Mouse (Mus musculus): ENCODE data around the gene Gstt4.
"Not testable (repeated sequence)": the region's sequence is repeated elsewhere in the genome, so short reads cannot be mapped to it uniquely, and the experiment has no call there.

Gstt4 gene

DNA sequence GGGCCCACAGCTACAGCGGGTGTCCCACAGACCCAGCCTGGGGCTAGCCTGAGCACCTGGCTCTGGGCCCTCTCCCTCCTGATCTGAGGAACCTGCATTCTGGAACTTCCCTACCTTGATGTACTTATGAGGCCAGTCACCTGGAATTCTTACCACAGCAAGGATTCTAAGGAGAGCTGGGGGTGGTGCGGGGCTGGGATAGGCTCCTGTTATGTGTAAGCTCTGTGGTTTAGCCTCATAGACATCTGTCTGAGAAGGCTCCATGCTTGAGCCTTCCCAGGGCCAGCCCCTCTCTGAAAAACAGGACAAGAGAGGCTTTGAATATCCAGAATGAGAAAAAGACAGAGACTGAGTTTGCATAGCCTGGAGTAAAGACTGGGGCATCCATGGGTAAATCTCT lies at the start of gene Gstt4:
Gene Gstt4, minus strand, starts transcription at position 101 of the 400 bp plus-strand sequence.
- CTCF ChIA-PET, result no interaction called here

DNA sequence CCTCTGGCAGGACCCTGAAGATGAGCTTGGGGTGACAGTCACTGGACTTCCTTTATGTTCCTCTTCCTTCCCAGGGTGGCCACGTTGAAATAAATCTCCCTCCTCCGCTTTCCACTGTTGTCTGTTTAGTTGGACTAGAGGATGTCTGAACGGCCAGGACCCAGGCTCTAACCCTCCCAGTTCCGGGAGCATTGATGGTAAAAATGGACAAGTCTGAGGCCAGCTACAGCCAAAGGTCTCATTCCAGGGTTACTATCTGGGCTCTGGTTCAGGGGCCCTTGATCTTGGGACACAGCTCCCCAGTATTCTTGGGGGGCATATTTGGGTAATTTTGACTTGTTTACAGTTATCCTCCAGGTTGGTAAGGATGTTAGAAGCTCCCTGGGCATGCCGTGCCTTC lies 39.2 kb upstream of the Gstt4 start:
- CTCF ChIA-PET, result interaction anchor here (0.6 kb wide), 1 partner anchor 125 kb away, joined by 5 read pairs; no protein-coding TSS in a partner anchor

DNA sequence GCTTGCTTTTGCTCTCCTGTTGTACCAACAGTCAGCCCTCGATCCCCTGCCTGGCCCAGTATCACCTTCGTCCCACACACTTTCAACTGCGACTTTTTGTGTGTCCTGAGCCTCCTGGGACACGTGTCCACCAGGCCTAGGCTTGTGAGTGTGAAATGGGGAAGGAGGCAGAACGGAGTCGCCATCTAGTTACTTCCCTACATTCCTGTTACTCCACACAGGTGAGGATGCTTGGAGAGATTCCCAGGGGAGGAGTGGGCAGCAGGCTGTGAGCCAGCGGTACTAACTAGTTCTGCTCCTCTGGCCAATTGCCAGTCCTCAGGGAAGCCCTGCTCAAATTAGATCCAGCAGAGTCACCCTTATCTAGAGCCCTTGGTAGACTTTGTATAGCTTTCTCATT lies 38.4 kb upstream of the Gstt4 start:
- CTCF ChIA-PET, result interaction anchor here (0.6 kb wide), 1 partner anchor 126 kb away, joined by 5 read pairs; no protein-coding TSS in a partner anchor

DNA sequence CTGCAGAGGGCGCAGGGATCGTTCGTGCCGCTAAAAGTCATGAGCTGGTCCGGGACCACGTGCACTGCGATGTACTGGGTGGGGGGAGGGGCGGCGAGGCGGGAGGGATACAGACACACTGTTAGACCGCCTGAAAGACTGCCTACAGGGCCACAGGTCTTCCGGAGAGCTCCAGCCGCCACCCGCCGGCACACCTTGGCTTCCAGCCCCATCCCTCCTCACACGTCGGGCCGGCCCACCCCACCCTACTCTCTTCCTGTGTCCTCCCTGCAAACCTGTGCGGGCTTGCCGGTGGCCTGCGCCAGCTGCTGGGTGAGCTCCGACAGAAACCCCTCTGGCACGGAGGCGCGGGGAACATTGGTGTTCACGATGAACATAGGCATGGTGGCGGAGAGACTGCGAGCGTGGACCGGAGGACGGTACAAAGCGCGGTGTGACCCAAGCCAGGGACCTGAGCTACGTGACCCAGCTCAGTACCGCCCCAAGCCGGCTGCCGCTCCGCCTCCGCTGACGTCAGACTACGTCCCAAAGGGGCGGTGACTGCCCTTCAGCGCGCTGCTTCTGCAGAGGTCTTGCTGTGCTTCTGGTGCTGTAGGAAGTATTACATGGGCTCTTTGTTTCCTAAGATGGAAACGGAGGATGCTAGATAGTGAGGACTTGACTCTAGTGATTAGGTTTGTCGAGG lies 37.6 kb upstream of the Gstt4 start, which contains the start of gene Mif:
Gene Mif, minus strand, starts transcription at position 455 of the 685 bp plus-strand sequence.
- CTCF ChIA-PET, result not testable (repeated sequence)

DNA sequence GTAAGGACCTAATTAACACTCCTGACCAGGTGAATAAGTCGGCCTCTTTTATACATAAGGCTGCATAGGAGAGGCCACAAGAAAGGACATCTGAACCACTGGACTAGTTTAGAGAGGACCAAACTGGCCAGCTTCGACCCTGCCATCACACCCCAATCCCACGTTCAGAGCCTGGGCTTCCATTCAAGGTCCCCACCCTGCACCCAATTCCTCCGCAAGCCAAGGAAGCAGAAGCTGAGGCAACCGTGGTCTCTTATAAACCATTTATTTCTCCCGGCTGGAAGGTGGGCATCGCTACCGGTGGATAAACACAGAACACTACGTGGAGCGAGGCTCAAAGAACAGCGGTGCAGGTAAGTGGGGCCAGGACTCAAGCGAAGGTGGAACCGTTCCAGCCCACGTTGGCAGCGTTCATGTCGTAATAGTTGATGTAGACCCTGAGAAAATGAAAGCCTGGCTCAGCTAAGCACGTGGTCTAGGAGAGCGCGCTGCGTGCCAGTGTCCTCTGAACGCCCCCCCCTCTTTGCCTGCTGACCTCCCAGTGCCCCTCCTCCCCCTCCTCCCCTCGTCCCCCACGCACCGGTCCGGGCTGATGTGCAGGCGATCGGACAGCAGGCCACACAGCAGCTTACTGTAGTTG lies 36.9 kb upstream of the Gstt4 start:
- CTCF ChIA-PET, result no interaction called here

DNA sequence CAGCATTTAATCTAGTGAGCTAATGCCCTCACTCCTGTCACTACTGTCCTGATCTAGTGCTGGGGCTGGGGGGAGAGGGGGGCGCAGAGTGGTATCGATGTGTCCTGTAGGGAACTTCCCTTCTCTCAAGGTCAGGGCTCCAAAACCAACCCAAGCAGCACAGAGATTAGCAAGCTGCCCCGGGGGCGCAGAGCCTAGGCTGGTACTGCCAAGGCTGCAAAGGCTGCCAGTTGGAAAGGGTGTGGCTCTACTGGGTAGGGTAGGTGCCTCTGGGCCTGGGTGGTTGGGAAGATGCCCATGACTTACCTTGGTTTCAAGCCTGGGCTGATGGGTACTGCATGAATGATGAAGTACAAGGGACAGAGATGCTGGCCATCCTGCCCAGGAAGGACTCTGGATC lies 35.3 kb upstream of the Gstt4 start:
- CTCF ChIA-PET, result no interaction called here

DNA sequence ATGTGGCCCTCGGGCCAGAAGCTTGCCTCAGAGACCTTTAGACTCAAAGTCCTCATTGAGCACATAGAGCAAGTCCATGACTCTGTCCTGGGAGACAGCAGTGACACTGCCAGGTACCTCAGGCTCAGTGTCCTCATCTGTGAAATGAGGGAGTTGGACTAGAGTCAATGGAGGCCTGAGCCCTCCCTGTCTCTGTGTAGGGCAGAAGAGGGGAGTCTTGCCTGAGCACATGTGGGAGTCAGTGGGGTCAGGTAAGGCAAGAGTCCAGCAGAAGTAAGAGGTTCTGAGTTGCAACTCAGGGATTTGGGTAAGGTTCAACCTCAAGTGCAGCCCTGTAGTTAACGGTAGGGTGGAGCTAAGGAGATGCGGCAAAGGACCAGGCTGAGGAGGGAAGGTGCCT lies 34.6 kb upstream of the Gstt4 start:
- CTCF ChIA-PET, result interaction anchor here (1.2 kb wide), 1 partner anchor 10 kb away, joined by 3 read pairs; no protein-coding TSS in a partner anchor

DNA sequence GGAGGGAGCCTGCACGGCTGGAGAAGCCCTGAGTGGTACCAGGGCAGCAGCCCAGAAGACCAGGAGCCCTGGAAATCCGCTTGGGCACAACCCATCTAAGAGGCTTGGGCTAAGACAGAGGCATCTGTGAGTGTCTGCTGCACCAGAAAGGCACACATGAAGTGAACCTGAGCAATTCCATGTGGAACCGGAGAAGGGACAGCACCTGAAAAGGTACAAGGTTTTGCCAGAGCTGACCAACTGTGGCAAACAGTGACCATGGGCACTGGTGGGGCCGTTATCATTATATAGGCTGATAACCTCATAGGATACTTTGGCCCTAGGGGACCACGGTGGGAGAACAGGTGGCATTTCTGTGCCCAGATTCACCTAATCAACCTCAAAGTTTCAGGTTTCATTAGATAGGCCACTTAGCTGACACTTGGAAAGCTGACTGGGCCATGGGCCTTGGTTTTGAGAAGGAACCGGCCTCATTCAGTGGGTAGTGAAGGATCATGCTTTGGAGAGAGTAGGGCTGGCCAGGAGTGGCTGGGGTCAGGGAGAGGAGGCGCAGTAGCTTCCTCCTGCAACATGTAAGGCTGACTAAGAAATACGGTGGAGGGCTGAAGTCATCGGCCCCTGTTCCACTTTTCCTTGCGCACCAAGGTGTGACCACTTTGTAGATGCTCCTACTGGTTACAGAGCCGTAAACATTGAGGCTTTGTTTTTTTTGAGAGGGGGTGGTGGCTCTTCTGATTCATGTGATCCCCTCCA lies 34.0 kb upstream of the Gstt4 start:
- CTCF ChIA-PET, result interaction anchor here (1.2 kb wide), 1 partner anchor 11 kb away, joined by 3 read pairs; no protein-coding TSS in a partner anchor

DNA sequence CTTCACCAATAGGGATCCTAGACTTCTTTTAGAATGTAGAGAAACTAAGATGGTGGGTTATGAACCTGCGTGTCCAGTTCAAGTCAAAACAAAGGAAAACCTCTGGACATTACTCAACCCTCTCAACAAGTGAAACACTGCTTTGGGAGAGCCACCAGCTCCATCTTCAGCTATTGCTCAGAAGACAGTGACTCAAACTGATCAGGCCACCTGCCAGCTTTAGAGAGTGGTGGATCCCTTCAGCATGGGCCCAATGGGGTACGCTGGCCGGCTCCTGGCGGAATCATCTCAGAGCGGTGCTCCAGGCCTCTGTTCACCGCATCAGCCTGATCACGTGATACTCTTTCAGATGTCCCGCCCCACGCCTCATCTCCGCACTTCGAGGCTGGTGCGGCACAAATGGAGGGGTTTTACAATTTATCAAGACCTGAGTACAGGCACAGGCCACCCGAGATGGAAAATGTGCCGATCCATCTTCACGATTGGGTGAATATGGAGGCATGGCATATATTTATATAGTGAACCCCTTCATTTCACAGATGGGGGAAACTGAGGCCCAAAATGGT lies 33.2 kb upstream of the Gstt4 start:
- CTCF ChIA-PET, result no interaction called here

DNA sequence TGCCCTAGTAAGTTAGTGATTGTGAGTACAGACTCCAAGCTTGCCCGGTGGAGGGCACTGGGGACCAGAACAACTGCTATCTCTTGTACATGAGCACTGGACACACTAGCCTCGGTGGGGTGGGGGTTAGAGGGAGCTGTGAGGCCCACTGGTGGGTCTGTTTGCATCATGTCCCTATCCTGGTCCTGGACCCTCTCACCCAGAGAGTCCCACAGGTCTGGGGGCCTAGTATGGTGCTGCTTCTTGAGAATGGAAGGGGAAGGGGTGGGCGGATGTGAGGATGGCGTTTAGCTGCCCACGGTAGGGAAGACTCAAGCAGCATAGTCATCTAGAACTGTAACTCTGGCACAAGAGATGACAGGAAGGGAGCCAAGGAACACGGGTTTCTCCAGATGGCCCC lies 32.4 kb upstream of the Gstt4 start:
- CTCF ChIA-PET, result no interaction called here

DNA sequence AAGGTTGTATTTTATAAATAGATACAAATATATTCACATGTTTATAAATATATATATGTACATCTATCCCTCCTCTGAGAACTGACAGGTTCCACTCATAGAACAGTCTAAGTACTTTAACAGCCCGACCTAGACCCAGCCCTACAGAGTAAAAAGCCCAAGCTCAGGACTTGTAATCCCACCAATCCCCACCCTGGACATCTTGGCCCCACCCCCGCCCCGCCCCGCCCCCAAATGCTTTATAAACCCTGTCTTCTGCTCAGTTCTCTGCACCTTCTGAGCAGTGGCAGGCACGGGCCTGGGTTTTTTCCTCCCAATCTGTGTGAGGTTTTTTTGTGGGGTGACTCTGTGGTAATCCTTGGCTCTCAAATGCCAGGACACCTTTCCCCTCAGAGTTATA lies 31.8 kb upstream of the Gstt4 start:
- CTCF ChIA-PET, result interaction anchor here (0.6 to 1.0 kb wide), 3 partner anchors 110 to 671 kb away, joined by 3 to 5 read pairs (median 5); no protein-coding TSS in a partner anchor

DNA sequence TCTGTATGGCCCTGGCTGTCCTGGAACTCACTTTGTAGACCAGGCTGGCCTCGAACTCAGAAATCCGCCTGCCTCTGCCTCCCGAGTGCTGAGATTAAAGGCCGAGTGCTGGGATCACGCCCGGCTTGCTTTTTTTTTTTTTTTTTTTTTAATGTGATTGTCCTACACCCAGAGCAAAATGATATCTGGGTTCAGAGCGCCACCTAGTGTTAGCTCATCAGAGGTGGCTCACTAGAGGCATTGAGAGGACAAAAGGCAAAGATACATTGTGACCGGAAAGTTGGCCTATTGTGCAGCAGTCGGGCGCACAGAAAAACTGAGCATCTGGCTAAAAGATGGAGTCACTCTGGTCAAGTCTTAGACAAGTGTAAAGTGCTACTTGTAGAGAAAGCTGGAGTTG lies 31.1 kb upstream of the Gstt4 start:
- CTCF ChIA-PET, result interaction anchor here (0.6 to 1.0 kb wide), 5 partner anchors 17 to 670 kb away, joined by 3 to 16 read pairs (median 5); no protein-coding TSS in a partner anchor

DNA sequence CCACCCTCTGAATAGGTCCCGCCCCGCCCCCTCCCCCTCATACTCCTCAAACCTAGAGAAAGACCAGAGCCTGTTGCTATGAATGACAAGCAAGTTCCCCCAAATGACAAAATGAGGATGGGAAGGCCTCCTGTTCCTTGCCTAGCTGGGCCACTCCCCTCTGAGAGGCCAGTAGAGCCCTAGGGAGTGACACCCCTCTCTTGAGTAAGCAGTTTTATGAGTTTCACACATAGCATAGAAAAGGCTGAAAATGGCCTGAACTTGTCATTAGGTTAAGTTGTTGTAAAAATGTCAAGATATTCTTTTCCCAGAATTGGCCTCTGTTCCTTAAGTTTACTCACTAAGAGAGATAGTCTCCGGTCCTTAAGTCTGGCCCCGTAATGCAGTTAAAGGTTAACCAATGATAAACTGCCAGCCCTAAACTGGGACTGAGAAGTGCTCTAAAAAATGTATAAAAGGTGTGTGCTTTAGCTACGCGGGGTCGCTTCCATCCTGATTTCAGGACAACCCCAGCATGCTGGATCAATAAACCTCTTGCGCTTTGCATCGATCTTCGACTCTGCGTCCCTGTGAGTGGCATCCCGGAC lies 30.3 kb upstream of the Gstt4 start:
- CTCF ChIA-PET, result interaction anchor here (0.6 to 0.7 kb wide), 3 partner anchors 18 to 110 kb away, joined by 6 to 16 read pairs (median 6); no protein-coding TSS in a partner anchor

DNA sequence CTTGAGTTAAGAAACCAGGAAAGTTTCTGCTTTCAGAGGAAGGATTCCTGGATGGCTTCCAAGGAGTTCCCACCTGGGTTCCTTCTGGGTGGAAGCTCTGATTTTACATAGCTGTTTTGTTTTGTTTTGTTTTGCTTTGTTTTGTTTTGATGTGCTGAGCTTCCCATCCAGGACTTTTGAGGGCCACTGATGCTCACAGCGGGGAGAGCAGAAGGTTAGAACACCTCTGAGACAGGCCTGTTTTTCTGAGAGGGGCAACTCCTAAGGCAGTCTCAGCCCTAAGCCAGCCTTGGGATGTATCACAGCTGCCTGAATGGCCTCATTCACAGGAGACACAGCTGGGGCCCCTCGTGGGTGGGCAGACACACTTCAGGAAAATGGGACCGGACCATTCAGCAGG lies 29.3 kb upstream of the Gstt4 start:
- CTCF ChIA-PET, result interaction anchor here (0.6 kb wide), 2 partner anchors 75 to 81 kb away, joined by 6 read pairs; partner anchors contain the start of gene Chchd10

DNA sequence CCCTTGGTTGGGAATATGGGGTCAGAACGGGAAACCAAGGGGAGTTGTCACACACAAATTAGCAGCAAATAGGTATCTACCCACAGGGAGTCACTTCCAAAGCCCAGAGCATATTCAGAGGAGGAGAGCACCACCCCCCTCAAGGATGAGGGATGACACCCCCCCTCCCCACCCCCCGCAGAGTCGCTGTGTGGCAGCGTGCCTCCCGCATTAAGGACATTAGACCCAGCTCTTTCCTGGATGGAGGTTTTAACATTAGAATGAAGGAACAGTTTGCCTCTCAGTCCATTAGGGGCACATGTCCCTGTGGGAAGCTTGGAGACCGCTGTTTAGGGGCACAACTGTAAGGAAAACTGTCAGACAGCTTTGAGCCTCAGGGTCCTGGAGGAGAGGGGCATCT lies 28.7 kb upstream of the Gstt4 start:
- CTCF ChIA-PET, result interaction anchor here (0.6 kb wide), 1 partner anchor 82 kb away, joined by 6 read pairs; the partner anchor contains the start of gene Chchd10

DNA sequence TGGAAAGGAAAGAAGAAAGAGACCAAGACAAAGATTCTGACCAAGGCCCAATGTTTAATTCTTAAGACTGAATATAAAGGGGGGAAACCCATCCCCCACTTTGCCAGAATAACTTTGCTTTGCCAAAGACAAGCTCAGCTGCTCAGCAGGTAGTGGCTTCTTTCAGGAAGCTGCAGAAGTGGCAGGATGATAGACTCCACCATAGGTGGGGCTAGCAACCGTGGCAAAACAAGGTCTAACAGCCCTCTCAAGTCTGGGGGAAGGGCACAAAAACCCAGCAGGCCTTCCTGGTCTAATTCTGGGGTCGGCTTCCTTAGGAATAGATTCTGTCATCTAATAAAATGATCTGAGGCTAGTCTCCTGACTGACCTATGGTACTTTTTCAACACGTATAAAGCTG lies 26.0 kb upstream of the Gstt4 start:
- CTCF ChIA-PET, result no interaction called here

DNA sequence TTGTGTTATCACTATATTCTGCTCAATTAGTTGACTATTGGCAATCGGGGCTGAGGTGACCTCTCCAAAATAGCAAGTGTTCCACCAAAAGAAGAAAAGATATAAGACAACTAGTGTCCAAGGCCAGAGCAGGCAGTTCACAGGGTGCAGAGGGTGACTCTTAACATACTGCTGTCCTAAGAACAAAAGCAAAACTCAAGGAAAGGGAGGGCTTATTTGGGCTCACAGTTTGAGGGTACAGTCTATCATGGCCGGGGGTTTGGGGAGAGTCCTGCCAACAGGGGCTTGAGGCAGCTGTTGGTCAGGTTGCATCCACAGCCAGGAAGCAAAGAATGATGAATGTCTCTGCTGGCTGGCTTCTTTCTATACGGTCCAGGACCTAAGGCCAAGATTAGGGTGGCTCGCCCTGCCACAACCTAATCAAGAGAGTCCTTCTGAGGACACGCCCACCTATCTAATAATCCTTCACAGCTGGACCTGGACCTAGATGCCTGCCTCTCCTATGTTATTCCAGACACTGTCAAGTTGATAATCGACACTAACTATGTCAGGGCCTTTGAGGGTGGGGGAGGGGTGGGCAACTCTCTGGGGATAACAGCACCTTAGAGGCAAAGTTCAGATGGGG lies 23.1 kb upstream of the Gstt4 start:
- CTCF ChIA-PET, result no interaction called here

DNA sequence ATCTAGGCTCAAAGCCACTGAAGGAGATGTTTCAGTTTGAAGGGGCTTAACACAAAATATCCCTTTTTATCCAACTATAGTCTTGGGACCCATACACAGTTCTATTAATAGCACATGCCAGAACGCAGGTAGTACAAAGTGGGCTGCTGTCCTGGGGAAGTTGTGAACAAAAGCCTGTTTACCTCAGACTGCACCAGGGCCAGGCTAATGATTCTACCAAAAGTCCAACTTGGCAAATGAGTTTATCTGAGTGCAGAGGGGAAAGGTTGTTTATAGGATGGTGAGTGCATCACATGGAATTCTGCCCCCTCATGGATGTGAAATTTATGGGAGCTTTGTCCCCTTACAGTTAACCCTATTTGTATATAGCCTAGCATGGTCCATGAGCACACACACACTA lies 22.5 kb upstream of the Gstt4 start:
- CTCF ChIA-PET, result interaction anchor here (0.6 kb wide), 1 partner anchor 12 kb away, joined by 4 read pairs; no protein-coding TSS in a partner anchor

DNA sequence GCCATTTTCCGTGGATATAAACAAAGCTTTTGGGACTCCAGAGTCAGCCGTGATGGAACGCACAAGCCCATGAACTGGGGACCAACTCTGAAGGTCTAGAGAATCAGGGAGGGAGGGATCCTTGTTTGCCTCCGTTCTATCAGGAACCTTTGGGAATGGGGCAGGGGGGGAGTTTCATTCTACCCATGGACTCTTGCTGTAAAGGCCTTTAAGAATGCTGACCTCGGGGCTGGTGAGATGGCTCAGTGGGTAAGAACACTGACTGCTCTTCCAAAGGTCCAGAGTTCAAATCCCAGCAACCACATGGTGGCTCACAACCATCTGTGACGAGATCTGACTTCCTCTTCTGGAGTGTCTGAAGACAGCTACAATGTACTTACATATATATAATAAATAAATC lies 21.6 kb upstream of the Gstt4 start:
- CTCF ChIA-PET, result interaction anchor here (0.6 kb wide), 2 partner anchors 11 to 269 kb away, joined by 3 to 4 read pairs; no protein-coding TSS in a partner anchor

DNA sequence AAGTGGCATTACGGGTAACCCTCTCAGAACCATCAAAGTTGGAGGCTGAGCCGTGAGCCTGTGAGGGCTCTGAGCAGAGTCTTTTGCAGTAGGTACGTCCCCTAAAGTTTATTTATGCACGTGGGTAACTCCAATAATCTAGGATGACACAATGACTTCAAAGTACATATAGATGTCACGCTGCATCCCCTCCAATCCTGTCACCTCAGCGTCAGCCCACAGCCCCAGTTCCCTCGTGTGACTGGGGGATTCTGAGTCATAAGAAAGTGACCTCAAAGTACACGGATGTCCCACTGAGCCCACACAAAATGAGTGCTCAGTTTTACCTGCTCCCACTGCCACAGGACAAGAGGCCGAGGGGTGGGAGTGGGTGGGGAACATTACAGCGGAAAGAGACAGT lies 16.7 kb upstream of the Gstt4 start:
- CTCF ChIA-PET, result no interaction called here

Data from spleen, embryonic (tissue).